Mouse (Mus musculus) heart, adult 2 months (tissue): Measurements from ENCODE around the gene Cfap54.

Experiments used
- CTCF ChIP-seq: fragments of 200-600 bp; IDR thresholded peaks from 2 replicates; pipeline ENCODE4 v1.8.1; 2022; ENCODE audit warnings: antibody characterized with exemption, mild to moderate bottlenecking, moderate library complexity
- EP300 ChIP-seq: fragments of 200-500 bp; IDR thresholded peaks from 2 replicates; pipeline ENCODE4 v1.6.1; 2011; ENCODE audit warnings: low read depth, low read length, control low read depth; ENCODE audit not compliant: insufficient read depth
- POLR2A ChIP-seq: fragments of 200-500 bp; IDR thresholded peaks from 2 replicates; pipeline ENCODE4 v1.6.1; 2011; ENCODE audit warnings: mild to moderate bottlenecking, low read depth, low read length, control low read depth; ENCODE audit not compliant: insufficient read depth

DNA sequence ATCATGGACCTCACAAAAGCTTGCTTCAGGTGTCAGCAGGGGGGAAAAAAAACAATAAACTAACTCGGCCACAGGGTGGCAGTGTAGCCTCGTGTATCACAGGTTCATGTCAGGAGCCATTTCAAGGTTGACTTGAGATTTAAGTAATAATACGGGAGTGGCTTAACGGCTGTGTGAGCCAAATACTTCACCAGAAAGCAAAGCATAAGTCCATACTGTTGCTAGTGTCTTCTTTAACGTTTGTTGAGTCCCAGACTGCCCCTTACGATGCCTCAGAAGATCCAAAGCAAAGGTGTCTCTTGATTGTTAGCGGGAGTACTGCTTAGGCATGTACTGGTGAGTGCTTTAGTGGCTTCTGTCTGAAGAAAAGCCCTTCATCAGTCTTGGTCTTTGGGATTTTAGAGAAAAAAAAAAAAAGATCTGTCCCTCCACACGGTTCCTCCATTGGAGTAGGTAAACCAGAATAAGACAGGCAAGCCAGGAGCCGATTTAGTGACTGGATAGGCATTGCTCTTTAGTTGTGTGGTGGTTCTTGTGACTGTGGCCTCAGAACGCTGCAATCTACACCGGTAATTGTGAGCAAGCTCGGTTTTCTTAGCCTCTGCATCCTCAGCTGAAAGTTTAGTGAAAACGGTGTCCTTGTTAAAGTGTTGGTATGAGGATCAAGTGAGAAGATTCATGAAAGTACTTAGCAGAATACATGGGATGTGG, 30.2 kb downstream of the Cfap54 start:
- TF ChIP-seq POLR2A, result no peak
- peak; percentile 90 for TF ChIP-seq CTCF
- TF ChIP-seq EP300, result peak; percentile 84
